Mouse (Mus musculus) limb, embryonic 11.5 days (tissue): Measurements from ENCODE around the gene Klhl31. TPM values are rescaled to one million over a fixed set of nuclear protein-coding genes. Genes with fewer than 3 reads are reported as not detected.

Experiments
- ATAC-seq: fragments of 200-750 bp; cut with Nextera tagmentation; 2 replicates; pipeline ENCODE4 v1.8.0; 2017; ENCODE audit warnings: low read depth; ENCODE audit not compliant: insufficient number of reproducible peaks, low FRiP score, low TSS enrichment
- DNase-seq: peaks from one replicate; pipeline ENCODE4 v3.0.0-alpha.2; 2015; ENCODE audit warnings: low spot score
- H3K27ac ChIP-seq: fragments of 300-500 bp; sonication (generic); replicated peaks from 2 replicates; pipeline ENCODE4 v1.5.1; 2014; ENCODE audit warnings: low read depth, mild to moderate bottlenecking, low read length
- H3K27me3 ChIP-seq: fragments of 300-500 bp; sonication (generic); 2 replicates; pipeline ENCODE4 v1.6.1; 2014; ENCODE audit warnings: mild to moderate bottlenecking, low read length, mixed read lengths; ENCODE audit not compliant: control insufficient read depth, insufficient read depth
- H3K36me3 ChIP-seq: fragments of 300-500 bp; sonication (generic); 2 replicates; pipeline ENCODE4 v1.6.1; 2014; ENCODE audit warnings: mild to moderate bottlenecking, low read length, moderate library complexity, mixed read lengths; ENCODE audit not compliant: control insufficient read depth, insufficient read depth
- H3K4me1 ChIP-seq: fragments of 300-500 bp; sonication (generic); 2 replicates; pipeline ENCODE4 v1.6.1; 2014; ENCODE audit warnings: low read length, mixed read lengths; ENCODE audit not compliant: control insufficient read depth, insufficient read depth
- H3K4me2 ChIP-seq: fragments of 300-500 bp; sonication (generic); 2 replicates; pipeline ENCODE4 v1.6.1; 2014; ENCODE audit warnings: low read depth, mild to moderate bottlenecking, moderate library complexity; ENCODE audit not compliant: severe bottlenecking
- H3K4me3 ChIP-seq: fragments of 300-500 bp; sonication (generic); 2 replicates; pipeline ENCODE4 v1.5.1; 2014; ENCODE audit warnings: low read depth, low read length
- H3K9ac ChIP-seq: fragments of 300-500 bp; sonication (generic); 2 replicates; pipeline ENCODE4 v1.6.1; 2014; ENCODE audit warnings: mild to moderate bottlenecking, low read length
- H3K9me3 ChIP-seq: fragments of 300-500 bp; sonication (generic); 2 replicates; pipeline ENCODE4 v1.6.1; 2016; ENCODE audit warnings: low read length; ENCODE audit not compliant: control insufficient read depth
- WGBS: fragments of 180-500 bp; shearing (Covaris S2); extraction: QIAGEN DNeasy Blood & Tissue Kit; methylation state at CpG from one replicate; pipeline ENCODE4 v1.1.7; 2014; 5-methylcytosine and 5-hydroxymethylcytosine counted together
- polyA plus RNA-seq: library from polyadenylated mRNA; unstranded; fragments of >200 nt; fragmentation: Nextera tagmentation; extraction: Ambion mirVana; gene quantifications from 2 replicates; pipeline ENCODE4 v1.2.1, GENCODE M21; 2014

Gene Klhl31
- polyA plus RNA-seq, 1 experiment from 2014 or later, result 1.1 TPM

DNA sequence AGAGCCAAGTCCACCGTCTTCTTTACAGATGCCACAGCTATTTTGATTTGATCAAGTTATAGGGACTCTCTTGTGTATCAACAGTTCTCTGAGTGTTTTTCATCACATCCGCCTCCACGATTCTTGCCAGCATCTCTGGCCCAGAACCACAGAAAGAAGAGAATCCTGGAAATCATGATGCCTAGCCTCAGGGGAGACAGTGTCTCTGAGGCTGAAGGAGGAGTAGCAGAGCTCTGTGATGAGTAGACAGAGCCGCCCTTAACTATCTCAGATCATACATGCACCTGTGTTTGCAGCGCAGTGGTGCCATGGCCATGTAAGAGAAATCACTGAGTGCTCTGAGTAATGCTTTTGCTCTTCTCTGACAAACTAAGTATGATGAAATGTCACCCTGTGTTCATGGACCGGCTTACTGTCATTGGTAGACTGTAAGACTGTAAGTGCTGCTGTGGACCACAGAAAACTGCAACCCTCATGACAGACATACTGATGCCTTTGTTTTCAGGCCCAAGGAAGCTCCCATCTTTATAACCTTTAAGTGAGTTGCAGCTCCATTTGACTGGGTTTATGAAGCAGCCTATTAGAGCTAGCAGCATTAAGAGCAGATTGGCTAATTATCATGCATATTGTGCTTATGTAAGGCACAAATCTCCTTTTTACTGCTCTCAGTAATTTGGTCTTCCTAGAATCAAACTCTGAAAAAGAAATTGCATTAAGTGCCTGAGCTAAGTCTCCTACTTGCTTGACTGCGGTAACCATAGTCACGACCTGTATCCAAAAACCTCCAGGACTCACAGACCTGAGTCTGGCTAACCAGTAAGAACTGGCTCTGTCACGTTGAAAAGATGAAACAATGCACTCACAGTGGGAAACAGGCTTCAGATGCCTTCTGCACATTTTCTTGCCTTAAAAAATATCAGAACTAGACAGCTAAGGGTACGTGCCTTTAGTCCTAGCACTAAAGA lies 33.7 kb upstream of the Klhl31 start:
- WGBS, result 91% methylated on average over 10 of the region's 10 CpGs
- Histone ChIP-seq H3K36me3 (no peaks in the 10 kb centered on the region), H3K27me3 (no peaks in the 10 kb centered on the region), H3K4me2 (no peak overlapping the region), H3K9me3 (no peaks in the 10 kb centered on the region), H3K4me1 (no peaks in the 10 kb centered on the region), H3K27ac (no peak overlapping the region), H3K4me3 (no peak overlapping the region), H3K9ac (no peak overlapping the region)
- DNase-seq (no peak), ATAC-seq (no peak)

DNA sequence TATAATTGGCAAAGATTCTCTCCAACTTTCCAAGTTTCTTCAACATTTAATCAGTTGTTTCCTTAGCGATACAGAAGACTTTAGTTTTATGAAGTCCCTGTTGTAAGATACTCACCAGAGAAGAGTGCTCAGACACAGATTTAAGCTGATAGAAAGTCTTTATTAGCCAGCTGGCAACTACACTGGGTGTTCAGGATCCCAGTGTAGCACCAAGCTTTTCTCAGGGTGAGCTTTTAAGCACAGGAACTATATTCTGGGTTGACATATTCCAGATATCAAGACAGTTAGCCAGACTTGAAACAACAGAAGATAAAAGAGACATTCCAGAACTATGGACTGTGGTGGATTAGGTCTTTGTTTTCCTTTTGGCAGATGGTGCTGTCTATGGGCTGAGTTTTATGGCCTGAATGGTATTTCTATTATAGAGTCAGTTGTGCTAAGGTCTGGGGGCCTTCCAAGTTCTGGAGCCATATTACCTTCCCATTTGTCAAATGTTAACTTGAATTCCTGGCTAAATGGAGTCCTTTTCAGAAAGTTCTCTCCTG lies 32.3 kb upstream of the Klhl31 start:
- Histone ChIP-seq H3K9me3 (no peaks in the 10 kb centered on the region), H3K4me3 (no peak overlapping the region), H3K9ac (no peak overlapping the region), H3K36me3 (no peaks in the 10 kb centered on the region), H3K4me1 (no peaks in the 10 kb centered on the region), H3K4me2 (no peak overlapping the region), H3K27me3 (no peaks in the 10 kb centered on the region), H3K27ac (no peak overlapping the region)
- no peak for ATAC-seq
- no peak for DNase-seq
- 85% methylated on average over 1 of the region's 1 CpGs for WGBS

DNA sequence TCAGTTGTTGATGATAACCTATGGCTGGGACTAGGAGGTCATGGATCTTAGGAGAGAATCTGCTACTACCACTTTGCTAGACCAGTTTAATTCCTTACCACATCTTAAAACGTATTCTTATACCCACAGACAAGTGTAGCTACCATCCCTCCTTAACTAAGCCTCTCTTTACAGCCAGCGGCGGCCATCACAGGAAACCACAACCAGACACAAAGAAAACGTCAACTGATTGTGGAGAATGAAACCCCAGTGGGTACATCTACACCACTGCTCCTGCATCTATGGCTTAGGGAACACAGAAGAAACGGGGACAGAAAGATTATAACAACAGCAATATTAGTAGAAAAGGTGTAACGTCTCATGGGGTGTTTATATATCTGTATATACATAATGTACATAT lies 29.0 kb upstream of the Klhl31 start:
- 79% methylated on average over 6 of the region's 6 CpGs for WGBS
- DNase-seq, result no peak

DNA sequence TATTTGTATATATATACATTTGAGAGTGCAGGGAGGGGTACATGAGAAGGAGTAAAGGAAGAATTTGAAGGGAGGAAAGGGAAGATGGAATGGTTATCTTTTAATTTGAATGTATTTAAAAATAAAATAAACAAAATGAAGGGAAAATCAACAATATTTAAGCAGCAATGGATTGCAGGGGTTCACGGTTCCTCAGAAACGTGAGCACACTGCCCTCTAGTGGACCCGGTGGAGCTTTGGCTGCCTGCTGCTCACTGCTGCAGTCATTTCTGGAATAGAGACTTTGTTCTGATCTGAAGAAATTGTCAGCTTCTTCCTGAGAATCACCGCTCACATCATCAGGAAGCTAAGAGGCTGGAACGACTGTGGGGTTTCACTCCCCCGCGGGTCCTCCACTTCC lies 28.5 kb upstream of the Klhl31 start:
- DNase-seq (peak; percentile 60), ATAC-seq (no peak)
- Histone ChIP-seq H3K4me2 (no peak overlapping the region), H3K36me3 (no peaks in the 10 kb centered on the region), H3K27ac (no peak overlapping the region), H3K4me3 (no peak overlapping the region), H3K9ac (no peak overlapping the region), H3K9me3 (no peaks in the 10 kb centered on the region), H3K27me3 (no peaks in the 10 kb centered on the region), H3K4me1 (no peaks in the 10 kb centered on the region)
- 44% methylated on average over 5 of the region's 7 CpGs for WGBS

More for the DNA sequence above, 29.0 kb upstream of the Klhl31 start:
- Histone ChIP-seq H3K9ac (no peak overlapping the region), H3K27me3 (no peaks in the 10 kb centered on the region), H3K36me3 (no peaks in the 10 kb centered on the region), H3K4me2 (no peak overlapping the region), H3K9me3 (no peaks in the 10 kb centered on the region), H3K4me1 (no peaks in the 10 kb centered on the region), H3K4me3 (no peak overlapping the region), H3K27ac (no peak overlapping the region)
- no peak for ATAC-seq

DNA sequence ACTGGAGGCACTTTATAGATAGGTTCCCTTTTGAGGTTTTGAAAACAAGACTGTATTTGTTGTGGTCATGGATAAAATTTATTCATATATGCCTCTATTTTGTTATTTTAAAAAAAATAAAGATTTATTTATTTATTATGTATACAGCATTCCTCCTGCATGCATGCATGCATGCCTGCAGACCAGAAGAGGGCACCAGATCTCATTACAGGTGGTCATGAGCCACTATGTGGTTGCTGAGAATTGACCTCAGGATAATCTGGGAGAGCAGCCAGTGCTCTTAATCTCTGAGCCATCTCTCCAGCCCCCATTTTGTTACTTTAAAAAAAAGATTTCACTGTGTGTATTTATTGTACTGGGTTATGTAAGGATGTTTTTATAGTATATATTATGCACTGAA lies 25.5 kb upstream of the Klhl31 start:
- H3K4me2 ChIP-seq, result no peak overlapping the region
- no peak overlapping the region for H3K9ac ChIP-seq
- no peaks in the 10 kb centered on the region for H3K36me3 ChIP-seq
- H3K9me3 ChIP-seq, result no peaks in the 10 kb centered on the region
- H3K4me3 ChIP-seq, result no peak overlapping the region
- ATAC-seq (no peak), DNase-seq (no peak)
- no peak overlapping the region for H3K27ac ChIP-seq
- no peaks in the 10 kb centered on the region for H3K4me1 ChIP-seq
- H3K27me3 ChIP-seq, result no peaks in the 10 kb centered on the region

DNA sequence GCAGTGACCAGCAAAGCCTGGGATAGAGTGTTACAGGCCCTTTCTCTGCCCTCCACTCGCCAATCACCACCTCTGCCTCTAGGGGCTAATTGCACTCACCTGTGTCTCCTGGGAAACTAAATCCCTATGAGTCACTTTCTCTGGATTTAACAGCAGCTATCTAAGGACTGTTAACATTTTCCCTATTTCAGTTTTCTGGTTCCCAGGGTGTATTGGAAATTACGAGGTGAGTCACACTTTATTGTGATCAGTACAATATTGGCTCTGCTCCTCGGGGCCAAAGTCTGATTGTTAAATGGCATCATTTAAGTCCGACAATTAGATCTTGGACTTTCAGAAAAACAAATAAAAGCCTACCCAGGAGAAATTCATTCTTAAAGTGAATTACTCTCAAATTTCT lies 24.0 kb upstream of the Klhl31 start:
- H3K4me2 ChIP-seq, result no peak overlapping the region
- ATAC-seq (no peak), DNase-seq (no peak)
- H3K4me3 ChIP-seq, result no peak overlapping the region
- no peaks in the 10 kb centered on the region for H3K9me3 ChIP-seq
- WGBS, result 55% methylated on average over 4 of the region's 4 CpGs
- H3K27me3 ChIP-seq, result no peaks in the 10 kb centered on the region
- no peaks in the 10 kb centered on the region for H3K4me1 ChIP-seq
- no peaks in the 10 kb centered on the region for H3K36me3 ChIP-seq
- H3K27ac ChIP-seq, result no peak overlapping the region
- H3K9ac ChIP-seq, result no peak overlapping the region

DNA sequence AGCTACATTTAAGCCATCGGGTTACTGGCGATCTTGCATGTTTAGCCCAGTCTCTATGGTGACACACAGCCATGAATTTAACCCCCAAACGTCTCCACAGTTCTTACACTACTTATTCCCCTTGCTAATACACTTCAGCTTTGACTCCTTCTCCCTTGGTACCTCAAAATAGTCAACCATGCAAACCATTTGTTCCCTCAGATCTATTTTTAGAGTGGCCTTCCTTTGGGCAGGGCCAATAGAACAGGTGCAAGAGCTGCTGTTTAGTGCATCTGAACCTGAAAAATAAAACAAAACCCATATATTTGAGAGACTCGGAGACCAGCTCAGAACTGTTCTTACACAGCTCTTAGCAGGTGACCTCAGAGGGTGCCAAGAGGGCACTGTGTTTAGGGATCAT lies 20.4 kb upstream of the Klhl31 start:
- no peaks in the 10 kb centered on the region for H3K9me3 ChIP-seq
- no peaks in the 10 kb centered on the region for H3K27me3 ChIP-seq
- H3K36me3 ChIP-seq, result no peaks in the 10 kb centered on the region
- ATAC-seq, result no peak
- WGBS, result 79% methylated on average over 4 of the region's 4 CpGs
- H3K4me3 ChIP-seq, result no peak overlapping the region
- no peaks in the 10 kb centered on the region for H3K4me1 ChIP-seq
- H3K27ac ChIP-seq, result no peak overlapping the region
- H3K4me2 ChIP-seq, result no peak overlapping the region
- no peak overlapping the region for H3K9ac ChIP-seq
- no peak for DNase-seq

DNA sequence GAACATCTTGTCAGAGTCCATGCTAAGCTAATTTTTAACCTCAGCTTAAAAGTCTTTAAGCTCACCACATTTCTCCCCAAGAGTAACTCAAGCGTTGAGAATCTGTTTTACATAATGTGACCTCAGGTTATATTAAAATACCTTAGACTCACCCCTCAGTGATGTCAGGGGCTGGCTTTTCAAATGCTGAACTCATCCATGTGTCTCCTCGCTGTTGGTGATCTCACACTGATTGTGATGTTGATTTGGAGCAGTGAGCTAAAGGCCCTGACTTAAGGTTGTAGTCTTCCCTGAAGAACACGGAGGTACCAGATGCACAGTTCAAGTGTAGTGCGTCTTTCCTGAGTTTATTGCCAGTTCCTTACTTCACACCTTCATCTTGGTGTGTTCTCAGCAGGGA lies 19.5 kb upstream of the Klhl31 start:
- ATAC-seq (no peak), DNase-seq (no peak)
- H3K4me1 ChIP-seq, result no peaks in the 10 kb centered on the region
- no peak overlapping the region for H3K4me2 ChIP-seq
- no peaks in the 10 kb centered on the region for H3K9me3 ChIP-seq
- WGBS, result 37% methylated on average over 4 of the region's 4 CpGs
- no peak overlapping the region for H3K27ac ChIP-seq
- H3K9ac ChIP-seq, result no peak overlapping the region
- H3K36me3 ChIP-seq, result no peaks in the 10 kb centered on the region
- no peak overlapping the region for H3K4me3 ChIP-seq
- H3K27me3 ChIP-seq, result no peaks in the 10 kb centered on the region
